In the genomic region with DNA sequence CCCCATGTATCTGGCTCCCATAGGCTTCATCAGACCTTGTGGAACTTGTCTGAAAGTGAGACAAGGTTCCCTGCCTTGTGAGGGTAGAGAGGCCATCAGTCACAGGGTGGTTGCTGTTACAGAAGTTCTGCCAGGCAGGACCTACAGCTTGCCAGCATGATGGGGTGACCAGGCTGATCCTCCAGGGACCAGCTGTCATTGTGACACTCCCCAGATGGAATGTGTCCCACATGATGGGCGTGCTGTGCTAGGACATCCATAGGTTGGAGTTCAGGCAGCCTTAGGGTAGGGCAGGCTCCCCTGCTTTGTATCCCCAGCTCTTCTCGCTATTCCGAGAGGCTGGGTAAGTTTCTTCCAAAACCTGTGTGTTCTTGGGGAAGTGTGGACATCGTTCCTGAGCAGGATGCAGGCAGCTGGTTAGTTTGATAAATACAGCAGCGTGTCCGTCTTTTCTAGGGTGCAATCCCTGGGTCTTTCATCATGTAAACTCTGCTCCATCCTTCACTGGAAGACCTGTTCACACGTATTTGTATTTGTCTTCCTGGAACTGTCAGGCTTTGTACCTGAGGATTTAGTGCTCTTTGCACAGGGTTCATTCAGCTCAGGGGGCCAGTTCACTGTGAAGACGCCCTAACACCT, we compare ENCODE assay signal across 9 mouse cellular contexts. TPM values are rescaled to one million over a fixed set of nuclear protein-coding genes. Genes with fewer than 3 reads are reported as not detected.
DNase-seq lines count a peak whose midpoint lies in the region; ATAC-seq and TF ChIP-seq lines count a peak whose summit lies in the region.
"Had no signal": no experiment of that assay in that cellular context is flagged by ENCODE, and none has a peak within 500 bp of the region (broad histone marks: within the 10 kb centered on the region; RNA-seq: fewer than 3 reads in every experiment).

No protein-coding gene starts in this region.

- peak overlapping the region; percentile 86 for H3K9ac ChIP-seq in heart, embryonic 13.5 days
- no peak overlapping the region for H3K9ac ChIP-seq in MEL (ENCODE audit: control insufficient read depth, low read depth, low read length, poor library complexity, severe bottlenecking)

- no peaks in the 10 kb centered on the region for H3K9me3 ChIP-seq in heart, embryonic 13.5 days
- no peaks in the 10 kb centered on the region for H3K9me3 ChIP-seq in MEL (replicated peaks; ENCODE audit: insufficient read depth, low read length)
- H3K9me3 ChIP-seq in hindbrain, embryonic 10.5 days = no peaks in the 10 kb centered on the region
- no peaks in the 10 kb centered on the region for H3K9me3 ChIP-seq in midbrain, embryonic 10.5 days (replicated peaks)

- no peak for TF ChIP-seq RAD21 in MEL (IDR thresholded peaks at IDR 0.05; ENCODE audit: low read depth, low read length)

- peak overlapping the region; percentile 70 for H3K4me3 ChIP-seq in heart, embryonic 13.5 days
- H3K4me3 ChIP-seq in MEL (ENCODE audit: control insufficient read depth in 1 of 2, insufficient read depth in 1 of 2, low read depth in 2 of 2, low read length in 2 of 2) = peak overlapping the region; percentile 59 to 94
- H3K4me3 ChIP-seq in hindbrain, embryonic 10.5 days = peak overlapping the region; percentile 71
- H3K4me3 ChIP-seq in midbrain, embryonic 10.5 days = peak overlapping the region; percentile 92

- H3K4me1 ChIP-seq in heart, embryonic 13.5 days = peaks cover 46% of the 10 kb centered on the region
- peaks cover 0 to 30% of the 10 kb centered on the region in 2 experiments; a peak in 3 of 4 replicates for H3K4me1 ChIP-seq in MEL (ENCODE audit: control insufficient read depth in 1 of 2, insufficient read depth in 2 of 2, low read length in 2 of 2)
- peaks cover 89% of the 10 kb centered on the region for H3K4me1 ChIP-seq in hindbrain, embryonic 10.5 days (replicated peaks)
- peaks cover 88% of the 10 kb centered on the region for H3K4me1 ChIP-seq in midbrain, embryonic 10.5 days

- no peaks in the 10 kb centered on the region; the same call in 1 of the 2 replicates for H3K79me2 ChIP-seq in MEL (ENCODE audit: control insufficient read depth, insufficient read depth, low read length, poor library complexity)

- H3K27me3 ChIP-seq in heart, embryonic 13.5 days (replicated peaks) = peaks cover 38% of the 10 kb centered on the region
- no peaks in the 10 kb centered on the region for H3K27me3 ChIP-seq in MEL (ENCODE audit: control insufficient read depth in 1 of 2, insufficient read depth in 2 of 2, low read length in 2 of 2)
- peaks cover 94% of the 10 kb centered on the region for H3K27me3 ChIP-seq in hindbrain, embryonic 10.5 days (ENCODE audit: insufficient read depth, poor library complexity, severe bottlenecking)
- peaks cover 96% of the 10 kb centered on the region for H3K27me3 ChIP-seq in midbrain, embryonic 10.5 days (ENCODE audit: low read depth, poor library complexity, severe bottlenecking)

- TF ChIP-seq POLR2A in MEL (IDR thresholded peaks at IDR 0.05; ENCODE audit: control insufficient read depth in 1 of 2, insufficient read depth in 1 of 2, low read depth in 1 of 2, low read length in 2 of 2, poor library complexity in 1 of 2) = no peak

- WGBS in heart, embryonic 13.5 days = 12% methylated on average over 8 of the region's 8 CpGs
- 12% methylated on average over 8 of the region's 8 CpGs for WGBS in hindbrain, embryonic 10.5 days
- 9% methylated on average over 8 of the region's 8 CpGs for WGBS in midbrain, embryonic 10.5 days

- peak overlapping the region; percentile 100 for H3K4me2 ChIP-seq in heart, embryonic 13.5 days

- TF ChIP-seq CTCF in MEL (IDR thresholded peaks at IDR 0.05 in 2 of 3, conservative IDR thresholded peaks at IDR 0.05 in 1 of 3; ENCODE audit: control insufficient read depth in 1 of 3, insufficient read depth in 1 of 3, low read depth in 2 of 3, low read length in 3 of 3, poor library complexity in 1 of 3, severe bottlenecking in 1 of 3) = no peak

- H3K36me3 ChIP-seq in heart, embryonic 13.5 days = no peaks in the 10 kb centered on the region
- H3K36me3 ChIP-seq in MEL (ENCODE audit: control insufficient read depth in 1 of 2, insufficient read depth in 2 of 2, low read length in 2 of 2) = peaks cover 0 to 2% of the 10 kb centered on the region in 2 experiments; a peak in 1 of 4 replicates
- peaks cover 27% of the 10 kb centered on the region for H3K36me3 ChIP-seq in hindbrain, embryonic 10.5 days
- peaks cover 27% of the 10 kb centered on the region for H3K36me3 ChIP-seq in midbrain, embryonic 10.5 days
- H3K36me3 ChIP-seq: G1E had no signal

- ATAC-seq in heart, embryonic 13.5 days (ENCODE audit: extremely low read depth, insufficient number of reproducible peaks, low FRiP score, low TSS enrichment) = peak; percentile 4; the same call in 1 of the 2 replicates
- no peak for ATAC-seq in monocyte, adult 5-6 weeks (replicated peaks; ENCODE audit: insufficient number of reproducible peaks, low FRiP score, low TSS enrichment, poor library complexity, severe bottlenecking)

- no peak for TF ChIP-seq EP300 in MEL (IDR thresholded peaks at IDR 0.05; ENCODE audit: low read depth in 1 of 2, low read length in 2 of 2)

- DNase-seq in heart, postnatal 10 days = no peak
- peak; percentile 48 for DNase-seq in MEL (ENCODE audit: low read depth, low spot score)
- DNase-seq in hindbrain, embryonic 10.5 days (ENCODE audit: low spot score) = no peak
- DNase-seq in midbrain, embryonic 10.5 days (ENCODE audit: low spot score) = no peak
- no peak for DNase-seq in urinary bladder, adult 2 months (ENCODE audit: low spot score)
- no peak for DNase-seq in left cerebral cortex, postnatal 10 days (ENCODE audit: extremely low spot score in 1 of 2, low spot score in 2 of 2)

- H3K27ac ChIP-seq in heart, embryonic 13.5 days (replicated peaks) = no peak overlapping the region
- H3K27ac ChIP-seq in MEL (ENCODE audit: control insufficient read depth, low read depth, low read length) = no peak overlapping the region
- H3K27ac ChIP-seq in hindbrain, embryonic 10.5 days = peak overlapping the region; percentile 96
- peak overlapping the region; percentile 95 for H3K27ac ChIP-seq in midbrain, embryonic 10.5 days (replicated peaks)

- intact Hi-C loops in heart, postnatal 10 days (cut with DNase I) = loop anchor here (5.0 kb wide), 1 partner anchor 34 kb away; no protein-coding TSS in a partner anchor
- intact Hi-C loops in left cerebral cortex, postnatal 10 days (cut with DNase I) = no loop called here

TF ChIP-seq in MEL, 35 proteins besides CTCF, POLR2A, EP300 and RAD21:
- no peak for TF ChIP-seq UBTF (IDR thresholded peaks at IDR 0.05; ENCODE audit: borderline replicate concordance, insufficient read depth, low read depth, low read length)
- no peak for TF ChIP-seq ZKSCAN1 (IDR thresholded peaks at IDR 0.05; ENCODE audit: low read depth, low read length)
- no peak for TF ChIP-seq POLR2AphosphoS2 (IDR thresholded peaks at IDR 0.05; ENCODE audit: low read length)
- TF ChIP-seq ZMIZ1 (IDR thresholded peaks at IDR 0.05; ENCODE audit: low read depth, low read length) = no peak
- no peak for TF ChIP-seq GABPA (IDR thresholded peaks at IDR 0.05; ENCODE audit: low read depth, low read length)
- no peak for TF ChIP-seq ZNF384 (IDR thresholded peaks at IDR 0.05; ENCODE audit: low read depth, low read length)
- no peak for TF ChIP-seq MAZ (IDR thresholded peaks at IDR 0.05; ENCODE audit: low read depth, low read length)
- TF ChIP-seq GATA1 (IDR thresholded peaks at IDR 0.05; ENCODE audit: low read depth, low read length) = no peak
- TF ChIP-seq ZC3H11A (IDR thresholded peaks at IDR 0.05; ENCODE audit: low read depth, low read length) = no peak; the same call in 1 of the 2 replicates

RNA-seq across cellular contexts. Expression of a gene that starts 0.5 kb away (rescaled TPM):
- polyA plus RNA-seq in heart, embryonic 13.5 days (2015; fragmentation: Nextera tagmentation; extraction: Ambion mirVana) = 4.1 and 4.3 TPM in 2 replicates
- total RNA-seq in heart, postnatal 10 days (2021) = 10 to 100 TPM in 1 of 2 experiments, 1 to 10 TPM in 1; 8.0 to 14.3 TPM
- total RNA-seq in MEL (2012; rRNA removed) = 4.8 and 6.0 TPM in 2 replicates
- 10 to 100 TPM in 1 of 2 experiments, not detected in 1; 10.2 TPM for polyA plus RNA-seq in MEL (2012; ENCODE audit: insufficient read depth in 1 of 2, insufficient read length in 2 of 2, low read depth in 1 of 2, low replicate concordance in 2 of 2, missing spikeins in 1 of 2)
- polyA plus RNA-seq in hindbrain, embryonic 10.5 days (2016; fragmentation: Nextera tagmentation; extraction: Ambion mirVana) = 80.5 and 84.6 TPM in 2 replicates
- polyA plus RNA-seq in midbrain, embryonic 10.5 days (2016; fragmentation: Nextera tagmentation; extraction: Ambion mirVana) = 68.3 and 72.7 TPM in 2 replicates
- polyA plus RNA-seq in urinary bladder, adult 2 months (2012; rRNA removed) = 62.9 and 69.6 TPM in 2 replicates
- not detected in 3 replicates for total RNA-seq in monocyte, adult 5-6 weeks (2017)
- 100 to 1,000 TPM in 1 of 2 experiments, 10 to 100 TPM in 1; 71.3 to 109 TPM for total RNA-seq in left cerebral cortex, postnatal 10 days (2021)

Comparison
In these comparisons a context has a peak if more than half of its experiments do, and no peak if none do; other contexts are left out.
1. H3K27ac ChIP-seq: peak in hindbrain, embryonic 10.5 days (single experiment) and midbrain, embryonic 10.5 days (single experiment); none in heart, embryonic 13.5 days (single experiment) and MEL (single experiment).
2. Peak in every context shown above with its lines, with median percentiles within 50 percentile points of each other: H3K4me3 ChIP-seq.